Mouse (Mus musculus): ENCODE measurements around the gene Fbxl21. TPM values are rescaled to one million over a fixed set of nuclear protein-coding genes. Genes with fewer than 3 reads are reported as not detected.

Fbxl21 gene
- polyA plus RNA-seq, 1 experiment from 2014 or later, result 1.9 TPM

GRCm38 (mm10) chr13:56500132-56500531 lies 22.1 kb upstream of the Fbxl21 start:
- no peaks in the 10 kb centered on the region for H3K9me3 ChIP-seq (ENCODE audit: control insufficient read depth, low read length)
- H3K27ac ChIP-seq (ENCODE audit: low read depth, low read length), result no peak overlapping the region
- WGBS, result 72% methylated on average over 3 of the region's 3 CpGs
- ATAC-seq (ENCODE audit: low FRiP score), result no peak
- H3K36me3 ChIP-seq (ENCODE audit: control insufficient read depth, insufficient read depth, low read length), result no peaks in the 10 kb centered on the region
- no peaks in the 10 kb centered on the region for H3K27me3 ChIP-seq (ENCODE audit: control insufficient read depth, insufficient read depth, low read length)
- H3K9ac ChIP-seq (ENCODE audit: low read length), result no peak overlapping the region
- no peak overlapping the region for H3K4me3 ChIP-seq (ENCODE audit: low read depth, low read length)
- H3K4me1 ChIP-seq (ENCODE audit: control insufficient read depth, insufficient read depth, low read length), result no peaks in the 10 kb centered on the region
- DNase-seq (ENCODE audit: low spot score, missing footprints), result no peak
- H3K4me2 ChIP-seq, result no peak overlapping the region

DNA sequence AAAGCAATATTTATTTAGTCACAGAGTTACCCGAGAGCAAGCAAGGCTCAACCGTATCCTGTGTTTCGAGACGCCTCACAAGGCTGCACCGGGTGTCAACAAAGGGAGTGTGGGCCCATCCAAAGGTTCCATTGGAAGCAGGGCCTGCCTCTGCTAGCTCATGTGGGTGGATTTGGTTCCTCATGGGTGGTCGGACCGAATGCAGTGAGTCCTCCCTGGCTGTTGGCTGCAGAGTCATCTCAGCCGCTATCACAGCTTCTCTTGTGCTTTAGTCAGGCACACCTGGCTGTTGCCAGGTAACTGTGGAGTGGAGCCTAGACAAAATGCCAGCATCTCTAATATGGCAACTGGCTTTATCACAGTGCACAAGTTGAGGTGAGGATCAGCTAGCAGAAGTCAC lies 21.6 kb upstream of the Fbxl21 start:
- DNase-seq (ENCODE audit: low spot score, missing footprints) (no peak), ATAC-seq (ENCODE audit: low FRiP score) (no peak)
- 91% methylated on average over 8 of the region's 8 CpGs for WGBS
- no peaks in the 10 kb centered on the region for H3K36me3 ChIP-seq (ENCODE audit: control insufficient read depth, insufficient read depth, low read length)
- H3K4me2 ChIP-seq, result no peak overlapping the region
- H3K4me1 ChIP-seq (ENCODE audit: control insufficient read depth, insufficient read depth, low read length), result no peaks in the 10 kb centered on the region
- H3K4me3 ChIP-seq (ENCODE audit: low read depth, low read length), result no peak overlapping the region
- no peaks in the 10 kb centered on the region for H3K9me3 ChIP-seq (ENCODE audit: control insufficient read depth, low read length)
- H3K9ac ChIP-seq (ENCODE audit: low read length), result no peak overlapping the region
- H3K27me3 ChIP-seq (ENCODE audit: control insufficient read depth, insufficient read depth, low read length), result no peaks in the 10 kb centered on the region
- no peak overlapping the region for H3K27ac ChIP-seq (ENCODE audit: low read depth, low read length)

DNA sequence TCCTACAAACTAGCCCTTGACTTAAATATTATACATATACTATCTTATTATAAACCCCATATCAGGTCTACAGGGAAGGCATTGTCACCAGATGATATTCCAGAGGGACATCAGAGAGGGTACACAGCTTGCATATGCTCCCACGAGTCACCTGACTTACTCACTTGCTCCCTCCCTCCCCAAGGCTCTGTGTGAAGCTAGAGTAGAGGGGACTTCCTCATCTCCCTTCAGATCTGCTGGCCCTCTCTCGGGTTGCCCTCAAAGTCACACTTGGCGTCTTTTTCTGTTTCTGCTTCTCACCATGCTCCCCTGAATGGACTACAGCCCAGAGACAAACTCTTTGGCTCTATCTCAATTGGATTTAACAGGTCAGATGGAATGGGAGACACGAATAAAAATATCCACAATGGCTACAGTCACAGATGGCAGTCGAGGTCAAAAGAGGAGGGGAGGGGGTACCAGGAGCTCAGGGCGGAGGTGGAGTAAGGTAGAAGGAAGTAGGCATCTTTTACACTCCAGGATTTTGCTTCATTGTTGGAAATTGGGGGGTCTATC lies 20.3 kb upstream of the Fbxl21 start:
- H3K9ac ChIP-seq (ENCODE audit: low read length), result no peak overlapping the region
- no peaks in the 10 kb centered on the region for H3K9me3 ChIP-seq (ENCODE audit: control insufficient read depth, low read length)
- 77% methylated on average over 6 of the region's 6 CpGs for WGBS
- ATAC-seq (ENCODE audit: low FRiP score) (no peak), DNase-seq (ENCODE audit: low spot score, missing footprints) (no peak)
- no peaks in the 10 kb centered on the region for H3K4me1 ChIP-seq (ENCODE audit: control insufficient read depth, insufficient read depth, low read length)
- no peaks in the 10 kb centered on the region for H3K36me3 ChIP-seq (ENCODE audit: control insufficient read depth, insufficient read depth, low read length)
- no peak overlapping the region for H3K27ac ChIP-seq (ENCODE audit: low read depth, low read length)
- no peak overlapping the region for H3K4me2 ChIP-seq
- H3K27me3 ChIP-seq (ENCODE audit: control insufficient read depth, insufficient read depth, low read length), result no peaks in the 10 kb centered on the region
- H3K4me3 ChIP-seq (ENCODE audit: low read depth, low read length), result no peak overlapping the region

- DNase-seq (ENCODE audit: low spot score, missing footprints) (no peak), ATAC-seq (ENCODE audit: low FRiP score) (no peak)
- H3K27me3 ChIP-seq (ENCODE audit: control insufficient read depth, insufficient read depth, low read length), result no peaks in the 10 kb centered on the region
- no peaks in the 10 kb centered on the region for H3K36me3 ChIP-seq (ENCODE audit: control insufficient read depth, insufficient read depth, low read length)
- H3K9me3 ChIP-seq (ENCODE audit: control insufficient read depth, low read length), result no peaks in the 10 kb centered on the region
- H3K4me2 ChIP-seq, result no peak overlapping the region
- no peak overlapping the region for H3K4me3 ChIP-seq (ENCODE audit: low read depth, low read length)
- H3K4me1 ChIP-seq (ENCODE audit: control insufficient read depth, insufficient read depth, low read length), result no peaks in the 10 kb centered on the region
- H3K9ac ChIP-seq (ENCODE audit: low read length), result no peak overlapping the region
- WGBS, result 87% methylated on average over 6 of the region's 6 CpGs
- H3K27ac ChIP-seq (ENCODE audit: low read depth, low read length), result no peak overlapping the region
These were observed 15.3 kb upstream of the Fbxl21 start for GRCm38 (mm10) chr13:56506871-56507496.

GRCm38 (mm10) chr13:56509796-56510195 lies 12.5 kb upstream of the Fbxl21 start:
- WGBS, result 78% methylated on average over 2 of the region's 2 CpGs
- no peaks in the 10 kb centered on the region for H3K36me3 ChIP-seq (ENCODE audit: control insufficient read depth, insufficient read depth, low read length)
- ATAC-seq (ENCODE audit: low FRiP score) (no peak), DNase-seq (ENCODE audit: low spot score, missing footprints) (no peak)
- H3K9ac ChIP-seq (ENCODE audit: low read length), result no peak overlapping the region
- H3K27ac ChIP-seq (ENCODE audit: low read depth, low read length), result no peak overlapping the region
- no peaks in the 10 kb centered on the region for H3K4me1 ChIP-seq (ENCODE audit: control insufficient read depth, insufficient read depth, low read length)
- H3K9me3 ChIP-seq (ENCODE audit: control insufficient read depth, low read length), result no peaks in the 10 kb centered on the region
- no peaks in the 10 kb centered on the region for H3K27me3 ChIP-seq (ENCODE audit: control insufficient read depth, insufficient read depth, low read length)
- H3K4me2 ChIP-seq, result no peak overlapping the region
- no peak overlapping the region for H3K4me3 ChIP-seq (ENCODE audit: low read depth, low read length)

- Histone ChIP-seq H3K9ac (ENCODE audit: low read length) (no peak overlapping the region), H3K4me2 (no peak overlapping the region), H3K4me3 (ENCODE audit: low read depth, low read length) (no peak overlapping the region), H3K27ac (ENCODE audit: low read depth, low read length) (no peak overlapping the region), H3K27me3 (ENCODE audit: control insufficient read depth, insufficient read depth, low read length) (no peaks in the 10 kb centered on the region), H3K9me3 (ENCODE audit: control insufficient read depth, low read length) (no peaks in the 10 kb centered on the region), H3K4me1 (ENCODE audit: control insufficient read depth, insufficient read depth, low read length) (peaks cover 3% of the 10 kb centered on the region; the same call in 1 of the 2 replicates), H3K36me3 (ENCODE audit: control insufficient read depth, insufficient read depth, low read length) (no peaks in the 10 kb centered on the region)
- ATAC-seq (ENCODE audit: low FRiP score) (no peak), DNase-seq (ENCODE audit: low spot score, missing footprints) (no peak)
These were observed 8.7 kb upstream of the Fbxl21 start for GRCm38 (mm10) chr13:56513595-56513994.

DNA sequence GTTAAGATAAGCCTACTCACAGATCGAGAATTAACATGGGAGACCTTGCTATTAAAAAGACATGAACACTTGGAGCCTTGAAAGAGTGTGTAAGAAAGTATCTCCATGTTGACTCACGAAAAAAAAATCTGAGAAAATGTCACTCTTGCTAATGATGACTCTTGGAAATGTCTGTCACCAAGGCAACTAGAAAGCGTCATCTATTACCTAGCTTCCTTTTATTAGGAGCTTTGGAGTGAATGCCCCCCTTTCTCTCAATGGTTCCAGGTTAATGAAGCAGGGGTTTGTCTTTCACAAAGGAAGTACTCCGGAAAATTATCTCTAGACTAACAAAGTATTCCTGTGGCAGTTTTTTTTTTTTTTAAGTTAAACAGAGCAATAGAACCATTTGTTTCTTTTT lies 6.0 kb upstream of the Fbxl21 start:
- Histone ChIP-seq H3K27ac (ENCODE audit: low read depth, low read length) (no peak overlapping the region), H3K27me3 (ENCODE audit: control insufficient read depth, insufficient read depth, low read length) (no peaks in the 10 kb centered on the region), H3K4me2 (no peak overlapping the region), H3K4me1 (ENCODE audit: control insufficient read depth, insufficient read depth, low read length) (peaks cover 3% of the 10 kb centered on the region; the same call in 1 of the 2 replicates), H3K9ac (ENCODE audit: low read length) (no peak overlapping the region), H3K4me3 (ENCODE audit: low read depth, low read length) (no peak overlapping the region), H3K9me3 (ENCODE audit: control insufficient read depth, low read length) (no peaks in the 10 kb centered on the region), H3K36me3 (ENCODE audit: control insufficient read depth, insufficient read depth, low read length) (no peaks in the 10 kb centered on the region)
- WGBS, result 70% methylated on average over 4 of the region's 4 CpGs
- DNase-seq (ENCODE audit: low spot score, missing footprints) (no peak), ATAC-seq (ENCODE audit: low FRiP score) (no peak)

DNA sequence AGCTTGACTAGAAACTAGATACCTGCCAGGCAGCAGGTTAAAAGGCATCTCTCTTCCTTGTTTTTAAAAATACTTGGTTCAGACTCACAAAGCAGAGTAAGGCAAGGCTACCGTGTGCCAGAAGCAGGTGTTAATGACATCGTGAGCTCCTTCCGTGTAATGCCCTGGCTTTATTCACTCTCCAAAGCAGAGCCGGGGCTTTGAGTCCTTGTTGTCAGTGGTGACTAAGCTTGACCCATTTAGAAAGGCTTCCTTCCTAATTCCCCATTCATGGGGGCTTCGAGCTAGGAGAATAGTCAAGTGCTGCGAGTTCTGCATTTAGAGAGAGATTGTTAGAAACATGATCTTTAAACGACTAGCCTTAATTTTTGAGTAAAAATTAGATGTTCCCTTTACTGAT lies 5.5 kb upstream of the Fbxl21 start:
- no peaks in the 10 kb centered on the region for H3K27me3 ChIP-seq (ENCODE audit: control insufficient read depth, insufficient read depth, low read length)
- 24% methylated on average over 7 of the region's 7 CpGs for WGBS
- no peak overlapping the region for H3K4me3 ChIP-seq (ENCODE audit: low read depth, low read length)
- ATAC-seq (ENCODE audit: low FRiP score) (no peak), DNase-seq (ENCODE audit: low spot score, missing footprints) (no peak)
- peaks cover 3% of the 10 kb centered on the region; the same call in 1 of the 2 replicates for H3K4me1 ChIP-seq (ENCODE audit: control insufficient read depth, insufficient read depth, low read length)
- H3K9ac ChIP-seq (ENCODE audit: low read length), result no peak overlapping the region
- H3K4me2 ChIP-seq, result no peak overlapping the region
- H3K9me3 ChIP-seq (ENCODE audit: control insufficient read depth, low read length), result no peaks in the 10 kb centered on the region
- no peaks in the 10 kb centered on the region for H3K36me3 ChIP-seq (ENCODE audit: control insufficient read depth, insufficient read depth, low read length)
- no peak overlapping the region for H3K27ac ChIP-seq (ENCODE audit: low read depth, low read length)

GRCm38 (mm10) chr13:56522821-56523167 lies 522 bp downstream of the Fbxl21 start:
- ATAC-seq (ENCODE audit: low FRiP score) (no peak), DNase-seq (ENCODE audit: low spot score, missing footprints) (no peak)
- H3K27me3 ChIP-seq (ENCODE audit: control insufficient read depth, insufficient read depth, low read length), result no peaks in the 10 kb centered on the region
- 11% methylated on average over 8 of the region's 8 CpGs for WGBS
- no peaks in the 10 kb centered on the region for H3K36me3 ChIP-seq (ENCODE audit: control insufficient read depth, insufficient read depth, low read length)
- H3K9ac ChIP-seq (ENCODE audit: low read length), result peak overlapping the region; percentile 70
- H3K9me3 ChIP-seq (ENCODE audit: control insufficient read depth, low read length), result no peaks in the 10 kb centered on the region
- peaks cover 2% of the 10 kb centered on the region; the same call in 1 of the 2 replicates for H3K4me1 ChIP-seq (ENCODE audit: control insufficient read depth, insufficient read depth, low read length)
- no peak overlapping the region for H3K27ac ChIP-seq (ENCODE audit: low read depth, low read length)
- peak overlapping the region; percentile 68 for H3K4me3 ChIP-seq (ENCODE audit: low read depth, low read length)
- peak overlapping the region; percentile 78 for H3K4me2 ChIP-seq

Measured in midbrain, embryonic 11.5 days (tissue).